Mouse (Mus musculus): ENCODE measurements at regions not wholly inside any gene's neighbourhood (a gene's known extent, or its start where the extent isn't known, plus 50 kb on each side); places are given as distances from the start of the nearest gene placed in this dataset.

GRCm38 (mm10) chr6:67186537-67187274 is 51.3 kb upstream of the Serbp1 start:
- ATAC-seq (ENCODE audit: low FRiP score, low TSS enrichment) = no peak
- Histone ChIP-seq H3K9me3 (ENCODE audit: control insufficient read depth, low read length) (no peaks in the 10 kb centered on the region), H3K4me3 (ENCODE audit: low read length) (no peak overlapping the region), H3K36me3 (ENCODE audit: control insufficient read depth, insufficient read depth, low read length) (no peaks in the 10 kb centered on the region), H3K27me3 (ENCODE audit: control insufficient read depth, insufficient read depth, low read length) (no peaks in the 10 kb centered on the region), H3K27ac (ENCODE audit: low read depth, low read length) (no peak overlapping the region), H3K4me2 (replicated peaks; ENCODE audit: low read depth, low read length) (no peak overlapping the region), H3K9ac (ENCODE audit: low read depth, low read length) (no peak overlapping the region), H3K4me1 (ENCODE audit: control insufficient read depth, insufficient read depth, low read length) (no peaks in the 10 kb centered on the region)
- WGBS = 90% methylated on average over 7 of the region's 7 CpGs

GRCm38 (mm10) chr6:67184662-67185061 is 53.3 kb upstream of the Serbp1 start:
- H3K4me2 ChIP-seq (replicated peaks; ENCODE audit: low read depth, low read length) = no peak overlapping the region
- no peak for ATAC-seq (ENCODE audit: low FRiP score, low TSS enrichment)
- H3K27me3 ChIP-seq (ENCODE audit: control insufficient read depth, insufficient read depth, low read length) = no peaks in the 10 kb centered on the region
- H3K4me3 ChIP-seq (ENCODE audit: low read length) = no peak overlapping the region
- H3K9me3 ChIP-seq (ENCODE audit: control insufficient read depth, low read length) = no peaks in the 10 kb centered on the region
- no peak overlapping the region for H3K9ac ChIP-seq (ENCODE audit: low read depth, low read length)
- H3K4me1 ChIP-seq (ENCODE audit: control insufficient read depth, insufficient read depth, low read length) = no peaks in the 10 kb centered on the region
- 76% methylated on average over 2 of the region's 2 CpGs for WGBS
- no peaks in the 10 kb centered on the region for H3K36me3 ChIP-seq (ENCODE audit: control insufficient read depth, insufficient read depth, low read length)
- H3K27ac ChIP-seq (ENCODE audit: low read depth, low read length) = no peak overlapping the region

- 81% methylated on average over 15 of the region's 15 CpGs for WGBS
- Histone ChIP-seq H3K4me2 (replicated peaks; ENCODE audit: low read depth, low read length) (no peak overlapping the region), H3K27me3 (ENCODE audit: control insufficient read depth, insufficient read depth, low read length) (no peaks in the 10 kb centered on the region), H3K27ac (ENCODE audit: low read depth, low read length) (no peak overlapping the region), H3K36me3 (ENCODE audit: control insufficient read depth, insufficient read depth, low read length) (no peaks in the 10 kb centered on the region), H3K4me3 (ENCODE audit: low read length) (no peak overlapping the region), H3K9me3 (ENCODE audit: control insufficient read depth, low read length) (no peaks in the 10 kb centered on the region), H3K9ac (ENCODE audit: low read depth, low read length) (no peak overlapping the region), H3K4me1 (ENCODE audit: control insufficient read depth, insufficient read depth, low read length) (no peaks in the 10 kb centered on the region)
- ATAC-seq (ENCODE audit: low FRiP score, low TSS enrichment) = no peak
Observed at GRCm38 (mm10) chr6:67183481-67184215, 54.3 kb upstream of the Serbp1 start.

GRCm38 (mm10) chr6:67182453-67182852 is 55.5 kb upstream of the Serbp1 start:
- Histone ChIP-seq H3K4me2 (replicated peaks; ENCODE audit: low read depth, low read length) (no peak overlapping the region), H3K4me1 (ENCODE audit: control insufficient read depth, insufficient read depth, low read length) (no peaks in the 10 kb centered on the region), H3K4me3 (ENCODE audit: low read length) (no peak overlapping the region), H3K36me3 (ENCODE audit: control insufficient read depth, insufficient read depth, low read length) (no peaks in the 10 kb centered on the region), H3K27ac (ENCODE audit: low read depth, low read length) (no peak overlapping the region), H3K27me3 (ENCODE audit: control insufficient read depth, insufficient read depth, low read length) (no peaks in the 10 kb centered on the region), H3K9me3 (ENCODE audit: control insufficient read depth, low read length) (no peaks in the 10 kb centered on the region), H3K9ac (ENCODE audit: low read depth, low read length) (no peak overlapping the region)
- ATAC-seq (ENCODE audit: low FRiP score, low TSS enrichment) = no peak
- 91% methylated on average over 2 of the region's 2 CpGs for WGBS

- Histone ChIP-seq H3K36me3 (ENCODE audit: control insufficient read depth, insufficient read depth, low read length) (no peaks in the 10 kb centered on the region), H3K4me3 (ENCODE audit: low read length) (no peak overlapping the region), H3K9ac (ENCODE audit: low read depth, low read length) (no peak overlapping the region), H3K27ac (ENCODE audit: low read depth, low read length) (no peak overlapping the region), H3K4me1 (ENCODE audit: control insufficient read depth, insufficient read depth, low read length) (no peaks in the 10 kb centered on the region), H3K4me2 (replicated peaks; ENCODE audit: low read depth, low read length) (no peak overlapping the region), H3K9me3 (ENCODE audit: control insufficient read depth, low read length) (no peaks in the 10 kb centered on the region), H3K27me3 (ENCODE audit: control insufficient read depth, insufficient read depth, low read length) (no peaks in the 10 kb centered on the region)
- WGBS = 87% methylated on average over 4 of the region's 4 CpGs
- no peak for ATAC-seq (ENCODE audit: low FRiP score, low TSS enrichment)
Observed at GRCm38 (mm10) chr6:67181459-67181858, 56.5 kb upstream of the Serbp1 start.

- Histone ChIP-seq H3K4me2 (replicated peaks; ENCODE audit: low read depth, low read length) (no peak overlapping the region), H3K4me1 (ENCODE audit: control insufficient read depth, insufficient read depth, low read length) (no peaks in the 10 kb centered on the region), H3K4me3 (ENCODE audit: low read length) (no peak overlapping the region), H3K27me3 (ENCODE audit: control insufficient read depth, insufficient read depth, low read length) (no peaks in the 10 kb centered on the region), H3K36me3 (ENCODE audit: control insufficient read depth, insufficient read depth, low read length) (no peaks in the 10 kb centered on the region), H3K9ac (ENCODE audit: low read depth, low read length) (no peak overlapping the region), H3K9me3 (ENCODE audit: control insufficient read depth, low read length) (no peaks in the 10 kb centered on the region), H3K27ac (ENCODE audit: low read depth, low read length) (no peak overlapping the region)
- no peak for ATAC-seq (ENCODE audit: low FRiP score, low TSS enrichment)
- WGBS = 77% methylated on average over 7 of the region's 7 CpGs
Observed at GRCm38 (mm10) chr6:67179416-67179815, 58.6 kb upstream of the Serbp1 start.

- Histone ChIP-seq H3K27me3 (ENCODE audit: control insufficient read depth, insufficient read depth, low read length) (no peaks in the 10 kb centered on the region), H3K36me3 (ENCODE audit: control insufficient read depth, insufficient read depth, low read length) (no peaks in the 10 kb centered on the region), H3K4me1 (ENCODE audit: control insufficient read depth, insufficient read depth, low read length) (no peaks in the 10 kb centered on the region), H3K4me2 (replicated peaks; ENCODE audit: low read depth, low read length) (no peak overlapping the region), H3K9me3 (ENCODE audit: control insufficient read depth, low read length) (no peaks in the 10 kb centered on the region), H3K9ac (ENCODE audit: low read depth, low read length) (no peak overlapping the region), H3K4me3 (ENCODE audit: low read length) (no peak overlapping the region), H3K27ac (ENCODE audit: low read depth, low read length) (no peak overlapping the region)
- 90% methylated on average over 4 of the region's 4 CpGs for WGBS
- no peak for ATAC-seq (ENCODE audit: low FRiP score, low TSS enrichment)
Observed at GRCm38 (mm10) chr6:67178531-67178930, 59.4 kb upstream of the Serbp1 start.

GRCm38 (mm10) chr6:67178101-67178500 is 59.9 kb upstream of the Serbp1 start:
- WGBS = 30% methylated on average over 1 of the region's 1 CpGs
- Histone ChIP-seq H3K27ac (ENCODE audit: low read depth, low read length) (no peak overlapping the region), H3K4me1 (ENCODE audit: control insufficient read depth, insufficient read depth, low read length) (no peaks in the 10 kb centered on the region), H3K9ac (ENCODE audit: low read depth, low read length) (no peak overlapping the region), H3K9me3 (ENCODE audit: control insufficient read depth, low read length) (no peaks in the 10 kb centered on the region), H3K27me3 (ENCODE audit: control insufficient read depth, insufficient read depth, low read length) (no peaks in the 10 kb centered on the region), H3K4me2 (replicated peaks; ENCODE audit: low read depth, low read length) (no peak overlapping the region), H3K4me3 (ENCODE audit: low read length) (no peak overlapping the region), H3K36me3 (ENCODE audit: control insufficient read depth, insufficient read depth, low read length) (no peaks in the 10 kb centered on the region)
- 0 out of 2 replicates have a peak, but pooled peaks have one; percentile 35 for ATAC-seq (ENCODE audit: low FRiP score, low TSS enrichment)

- H3K4me2 ChIP-seq (replicated peaks; ENCODE audit: low read depth, low read length) = no peak overlapping the region
- H3K36me3 ChIP-seq (ENCODE audit: control insufficient read depth, insufficient read depth, low read length) = no peaks in the 10 kb centered on the region
- no peak overlapping the region for H3K9ac ChIP-seq (ENCODE audit: low read depth, low read length)
- no peaks in the 10 kb centered on the region for H3K27me3 ChIP-seq (ENCODE audit: control insufficient read depth, insufficient read depth, low read length)
- H3K4me1 ChIP-seq (ENCODE audit: control insufficient read depth, insufficient read depth, low read length) = no peaks in the 10 kb centered on the region
- H3K9me3 ChIP-seq (ENCODE audit: control insufficient read depth, low read length) = no peaks in the 10 kb centered on the region
- no peak overlapping the region for H3K4me3 ChIP-seq (ENCODE audit: low read length)
- 79% methylated on average over 5 of the region's 5 CpGs for WGBS
- ATAC-seq (ENCODE audit: low FRiP score, low TSS enrichment) = peak; percentile 33; the same call in 1 of the 2 replicates
- no peak overlapping the region for H3K27ac ChIP-seq (ENCODE audit: low read depth, low read length)
Observed at GRCm38 (mm10) chr6:67170674-67170946, 67.4 kb upstream of the Serbp1 start.

Data from kidney, embryonic 14.5 days (tissue).